Mouse (Mus musculus) testis, adult 2 months (tissue): ENCODE data around the gene Swsap1. TPM values are rescaled to one million over a fixed set of nuclear protein-coding genes. Genes with fewer than 3 reads are reported as not detected.
A peak's percentile ranks its signal among the peaks of the same experiment; 100 is the strongest.

Experiments used
- H3K27ac ChIP-seq: fragments of 200-500 bp; 2 replicates; pipeline ENCODE4 v1.5.1; 2012; ENCODE audit warnings: low read depth, low read length; ENCODE audit not compliant: control insufficient read depth, insufficient read depth
- H3K27me3 ChIP-seq: fragments of 200-500 bp; 2 replicates; pipeline ENCODE4 v1.6.1; 2012; ENCODE audit warnings: mild to moderate bottlenecking, low read length, moderate library complexity; ENCODE audit not compliant: control insufficient read depth, insufficient read depth
- H3K36me3 ChIP-seq: fragments of 200-500 bp; 2 replicates; pipeline ENCODE4 v1.6.1; 2012; ENCODE audit warnings: mild to moderate bottlenecking, low read length; ENCODE audit not compliant: control insufficient read depth, insufficient read depth
- H3K4me1 ChIP-seq: fragments of 200-500 bp; 2 replicates; pipeline ENCODE4 v1.6.1; 2012; ENCODE audit warnings: low read length; ENCODE audit not compliant: control insufficient read depth, insufficient read depth
- H3K4me3 ChIP-seq: fragments of 200-500 bp; 2 replicates; pipeline ENCODE4 v1.5.1; 2012; ENCODE audit warnings: low read depth, mild to moderate bottlenecking, low read length, moderate library complexity, mixed read lengths; ENCODE audit not compliant: control insufficient read depth
- CTCF ChIP-seq: fragments of 200-500 bp; IDR thresholded peaks from 2 replicates; pipeline ENCODE4 v1.5.1; 2012; ENCODE audit warnings: low read depth, mild to moderate bottlenecking, inconsistent platforms, low read length, moderate library complexity; ENCODE audit not compliant: control insufficient read depth, insufficient read depth, insufficient replicate concordance
- POLR2A ChIP-seq: fragments of 200-500 bp; IDR thresholded peaks from 2 replicates; pipeline ENCODE4 v1.6.1; 2012; ENCODE audit warnings: low read depth, mild to moderate bottlenecking, inconsistent platforms, low read length, moderate library complexity; ENCODE audit not compliant: control insufficient read depth
- polyA plus RNA-seq: library from polyadenylated mRNA; depleted of rRNA; stranded (reverse); fragments of >200 nt; gene quantifications from 2 replicates; pipeline ENCODE4 v1.2.3, GENCODE M21; 2012

Gene Swsap1
- polyA plus RNA-seq, 1 experiment, result 4.7 TPM

DNA sequence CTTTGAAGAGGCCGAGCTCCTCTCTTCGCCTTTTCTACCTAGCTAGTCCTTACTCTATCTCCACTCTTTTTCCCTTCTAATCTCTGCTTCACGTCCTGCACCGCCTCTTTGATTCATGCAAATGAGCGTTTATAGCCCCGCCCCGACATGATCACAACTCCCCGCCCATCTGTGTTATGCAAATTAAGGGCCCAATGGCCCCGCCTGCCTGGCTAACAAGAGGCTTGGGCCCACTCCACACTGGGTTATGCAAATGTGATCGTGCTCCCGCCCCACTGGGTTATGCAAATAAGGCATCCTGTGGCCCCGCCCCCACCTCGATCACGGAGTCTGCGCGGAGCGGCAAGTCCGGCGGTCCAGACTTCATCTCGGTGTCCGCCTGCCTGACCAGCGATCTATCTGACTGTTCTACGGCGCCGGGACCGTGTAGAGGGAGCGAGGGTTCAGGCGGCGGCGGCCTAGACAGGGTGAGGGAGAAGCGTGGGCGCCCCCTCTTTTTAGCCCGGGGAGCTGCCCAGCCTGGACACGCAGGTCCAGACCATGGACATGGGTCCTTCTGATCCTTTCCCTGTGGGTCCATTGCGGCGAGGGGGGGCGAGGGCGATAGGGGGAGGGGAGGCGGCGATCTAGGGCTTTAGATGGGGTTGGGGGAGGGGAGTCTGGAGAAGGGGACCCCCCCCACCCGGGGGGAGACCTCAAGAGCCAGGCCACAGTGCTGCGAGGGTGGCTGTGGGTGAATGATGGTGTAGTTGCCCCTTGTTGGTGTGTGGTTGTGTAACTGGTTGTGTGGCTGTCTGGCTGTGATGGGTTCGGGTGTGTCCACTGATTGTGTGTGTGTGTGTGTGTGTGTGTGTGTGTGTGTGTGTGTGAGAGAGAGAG, 18.6 kb upstream of the Swsap1 start, which contains the start of gene Plppr2:
Gene Plppr2, plus strand, starts transcription at position 342 of the 879 bp plus-strand sequence.
- H3K4me3 ChIP-seq, result peak within 1 kb of the TSS; percentile 74
- no peak within 1 kb of the TSS for H3K27ac ChIP-seq
- TF ChIP-seq POLR2A, result no peak; the same call in 1 of the 2 replicates
- TF ChIP-seq CTCF, result no peak
- H3K4me1 ChIP-seq, result peaks cover 18% of the 10 kb centered on the region
- no peaks in the 10 kb centered on the region for H3K27me3 ChIP-seq
- no peaks in the 10 kb centered on the region for H3K36me3 ChIP-seq

DNA sequence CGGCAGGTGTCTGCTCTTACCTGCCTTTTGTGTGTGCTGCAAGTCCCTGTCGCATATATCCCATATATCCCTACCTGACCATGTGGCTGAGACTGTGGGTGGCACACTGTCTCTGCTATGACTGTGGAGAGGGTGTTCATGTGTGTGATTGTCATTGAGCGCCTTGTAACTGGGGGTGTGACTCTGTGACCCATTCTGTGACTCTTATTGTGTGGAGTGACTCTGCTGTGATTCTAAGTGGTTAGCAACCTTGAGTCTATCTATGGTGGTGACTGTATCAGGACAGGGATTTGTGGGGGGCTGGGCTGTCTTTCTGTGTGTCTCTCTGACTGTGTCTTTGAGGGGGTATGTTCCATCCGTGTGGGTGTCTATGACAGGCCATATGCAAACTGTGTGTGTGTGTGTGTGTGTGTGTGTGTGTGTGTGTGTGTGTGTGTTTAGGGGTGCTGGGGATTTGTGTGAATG, 17.8 kb upstream of the Swsap1 start:
- no peak for TF ChIP-seq CTCF
- TF ChIP-seq POLR2A, result no peak
- H3K4me1 ChIP-seq, result peaks cover 16% of the 10 kb centered on the region
- no peak overlapping the region for H3K27ac ChIP-seq
- H3K27me3 ChIP-seq, result no peaks in the 10 kb centered on the region
- H3K4me3 ChIP-seq, result no peak overlapping the region
- H3K36me3 ChIP-seq, result no peaks in the 10 kb centered on the region

DNA sequence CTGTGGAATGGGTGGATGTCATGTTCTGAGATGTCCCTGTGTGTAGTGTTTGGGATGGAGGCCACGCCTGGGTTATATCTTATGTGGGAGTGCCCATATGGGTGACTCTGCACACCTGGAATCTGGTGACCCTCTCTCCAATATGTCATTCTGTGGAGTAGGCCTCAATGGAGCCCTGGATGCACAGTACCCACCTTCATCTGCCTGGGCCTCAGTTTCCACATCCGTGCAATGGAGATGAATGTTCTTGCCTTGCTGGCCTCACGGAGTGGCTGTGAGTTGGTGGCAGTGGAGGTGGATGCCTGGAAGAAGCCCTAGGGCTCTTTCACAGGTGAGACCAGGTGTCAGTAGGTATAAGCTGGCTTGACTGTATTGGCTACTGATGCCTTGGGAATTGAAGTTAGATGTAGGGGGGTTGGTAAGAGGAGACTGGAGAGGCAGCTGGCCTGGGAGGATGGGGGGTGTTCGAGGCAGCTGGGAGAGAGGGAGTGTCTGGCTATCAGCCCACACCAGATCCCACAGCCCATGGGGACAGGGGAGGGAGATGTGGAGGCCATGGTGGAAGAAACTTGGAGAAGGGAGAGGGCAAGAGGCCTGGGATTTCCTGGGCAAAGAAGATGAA, 17.2 kb upstream of the Swsap1 start:
- no peaks in the 10 kb centered on the region for H3K27me3 ChIP-seq
- no peak overlapping the region for H3K27ac ChIP-seq
- H3K4me1 ChIP-seq, result peaks cover 15% of the 10 kb centered on the region
- H3K4me3 ChIP-seq, result no peak overlapping the region
- no peak for TF ChIP-seq CTCF
- no peak for TF ChIP-seq POLR2A
- H3K36me3 ChIP-seq, result no peaks in the 10 kb centered on the region

DNA sequence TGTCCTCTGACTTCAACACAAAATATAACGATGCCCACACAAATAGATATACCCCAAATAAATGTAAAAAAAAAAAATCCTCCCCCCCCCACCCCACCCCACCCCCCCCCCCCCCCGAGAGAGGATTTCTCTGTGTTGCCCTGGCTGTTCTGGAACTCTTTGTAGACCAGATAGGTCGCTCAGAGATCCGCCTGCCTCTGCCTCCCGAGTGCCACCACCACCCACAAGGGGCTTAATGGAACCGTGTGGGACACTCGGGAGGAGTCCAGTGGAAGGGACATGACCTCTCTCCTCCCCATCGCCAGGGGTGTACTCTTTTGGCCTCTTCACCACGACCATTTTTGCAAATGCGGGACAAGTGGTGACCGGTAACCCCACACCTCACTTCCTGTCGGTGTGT, 12.5 kb upstream of the Swsap1 start:
- H3K36me3 ChIP-seq, result no peaks in the 10 kb centered on the region
- no peak overlapping the region for H3K27ac ChIP-seq
- TF ChIP-seq CTCF, result no peak
- TF ChIP-seq POLR2A, result no peak
- peaks cover 25% of the 10 kb centered on the region for H3K4me1 ChIP-seq
- H3K4me3 ChIP-seq, result peak overlapping the region; percentile 12; the same call in 1 of the 2 replicates
- no peaks in the 10 kb centered on the region for H3K27me3 ChIP-seq

DNA sequence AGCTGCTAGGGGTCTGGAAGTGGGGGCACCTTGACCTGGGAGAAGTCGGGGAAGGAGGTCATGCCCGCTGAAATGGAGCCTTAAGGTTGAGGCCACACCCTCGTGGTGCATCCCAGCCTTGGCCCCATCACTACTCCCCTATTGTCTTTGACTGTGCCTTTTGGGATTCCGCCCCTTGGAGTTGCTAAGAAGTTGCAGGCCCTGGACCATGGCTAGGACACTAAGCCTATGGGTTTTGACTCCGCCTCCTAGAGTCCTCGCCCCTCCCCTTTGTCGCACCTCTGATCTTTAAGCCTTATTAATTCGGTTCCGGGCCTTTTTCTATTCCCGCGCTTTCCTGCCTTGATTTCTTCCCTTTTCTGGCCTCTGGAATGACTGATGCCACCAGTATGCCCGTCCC, 11.9 kb upstream of the Swsap1 start:
- no peak for TF ChIP-seq POLR2A
- TF ChIP-seq CTCF, result no peak

DNA sequence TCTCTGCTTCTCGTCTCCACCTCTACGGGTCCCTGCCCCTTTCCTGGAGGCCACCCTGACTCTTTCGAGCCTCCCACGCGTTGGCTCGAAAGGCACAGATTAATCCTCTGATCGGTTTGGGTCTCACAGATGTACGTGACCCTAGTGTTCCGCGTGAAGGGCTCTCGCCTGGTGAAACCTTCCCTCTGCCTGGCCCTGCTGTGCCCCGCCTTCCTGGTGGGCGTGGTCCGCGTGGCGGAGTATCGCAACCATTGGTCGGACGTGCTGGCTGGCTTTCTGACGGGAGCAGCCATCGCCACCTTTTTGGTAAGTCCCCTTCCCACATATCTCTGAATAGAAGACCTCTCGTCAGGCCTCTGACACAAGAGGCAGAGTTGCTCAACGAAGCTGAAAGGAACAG, 11.3 kb upstream of the Swsap1 start:
- H3K36me3 ChIP-seq, result no peaks in the 10 kb centered on the region
- no peaks in the 10 kb centered on the region for H3K27me3 ChIP-seq
- H3K4me1 ChIP-seq, result peaks cover 30% of the 10 kb centered on the region
- H3K4me3 ChIP-seq, result no peak overlapping the region; the same call in 1 of the 2 replicates
- H3K27ac ChIP-seq, result no peak overlapping the region
- TF ChIP-seq POLR2A, result no peak
- no peak for TF ChIP-seq CTCF

More for the DNA sequence above, 11.9 kb upstream of the Swsap1 start:
- H3K27me3 ChIP-seq, result no peaks in the 10 kb centered on the region
- H3K27ac ChIP-seq, result no peak overlapping the region
- H3K4me3 ChIP-seq, result no peak overlapping the region; the same call in 1 of the 2 replicates
- H3K4me1 ChIP-seq, result peaks cover 30% of the 10 kb centered on the region
- H3K36me3 ChIP-seq, result no peaks in the 10 kb centered on the region

DNA sequence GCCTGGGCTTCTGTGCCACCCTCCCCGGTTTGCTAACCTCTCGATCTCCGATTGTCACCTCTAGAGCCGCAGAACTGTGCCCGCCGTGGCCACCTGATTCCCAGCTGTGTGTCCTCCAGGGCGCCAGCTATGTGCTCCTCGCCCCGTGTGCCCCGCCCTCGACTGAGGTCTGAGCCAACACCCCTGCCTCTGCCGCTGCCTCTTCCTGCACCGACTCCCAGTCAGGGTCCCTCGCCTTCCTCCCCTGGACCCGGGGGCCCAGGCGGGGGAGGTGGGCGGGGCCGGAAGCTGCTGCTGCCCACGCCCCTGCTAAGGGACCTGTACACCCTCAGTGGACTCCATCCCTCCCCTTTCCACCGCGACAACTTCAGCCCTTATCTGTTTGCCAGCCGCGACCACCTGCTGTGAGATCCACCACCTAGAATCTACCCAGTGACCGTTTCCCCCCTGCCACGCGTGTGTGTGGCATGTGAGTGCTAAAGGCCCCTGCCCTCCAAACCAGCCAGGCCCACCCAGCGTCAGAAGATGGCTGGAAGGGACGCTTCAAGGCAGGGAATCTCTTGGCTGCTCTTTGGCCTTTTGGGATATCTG, 7.9 kb upstream of the Swsap1 start:
- Histone ChIP-seq H3K4me1 (peaks cover 30% of the 10 kb centered on the region), H3K27me3 (no peaks in the 10 kb centered on the region), H3K27ac (no peak overlapping the region), H3K4me3 (peak overlapping the region; percentile 61), H3K36me3 (no peaks in the 10 kb centered on the region)
- TF ChIP-seq POLR2A (no peak), CTCF (no peak)
